Comparison of ENCODE assay signal across 19 mouse cellular contexts in the genomic region with DNA sequence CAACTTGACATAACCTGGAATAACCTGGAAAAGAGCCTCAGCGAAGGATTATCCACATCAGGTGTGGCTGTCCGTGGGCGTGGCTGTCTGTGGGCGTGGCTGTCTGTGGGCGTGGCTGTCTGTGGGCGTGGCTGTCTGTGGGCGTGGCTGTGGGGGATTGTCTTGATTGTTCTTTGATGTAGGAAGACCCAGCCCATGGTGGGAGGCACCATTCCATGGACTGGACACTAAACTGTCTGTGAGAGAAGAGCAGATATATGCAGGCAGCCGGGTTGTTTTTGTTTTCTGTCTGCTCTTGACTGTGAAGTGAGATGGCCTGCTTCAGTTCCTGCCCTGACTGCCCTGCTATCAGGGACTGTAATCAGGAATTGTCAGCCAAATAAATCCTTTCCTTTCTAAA.
"Had no signal": no experiment of that assay in that cellular context is flagged by ENCODE, and none has a peak within 500 bp of the region (broad histone marks: within the 10 kb centered on the region; RNA-seq: fewer than 3 reads in every experiment).

No protein-coding gene starts in this region.

- DNase-seq: kidney, adult 11 months; kidney, adult 8-10 months; kidney, postnatal 10 days; kidney, postnatal 36 days; layer of hippocampus, postnatal 36 days; liver, embryonic 13.5 days; lung, adult 2 months; lung, postnatal 14 days; lung, postnatal 4 days; right cerebral cortex, adult 18-20 months; right cerebral cortex, postnatal 25 days; spleen, adult 18-20 months; thymus, postnatal 25 days had no signal

- H3K4me1 ChIP-seq: kidney, embryonic 15.5 days; liver, embryonic 13.5 days; midbrain, embryonic 15.5 days; neural tube, embryonic 12.5 days; neural tube, embryonic 15.5 days; stomach, embryonic 15.5 days had no signal

- H3K4me3 ChIP-seq: kidney, embryonic 15.5 days; left cerebral cortex, adult 2 months; liver, embryonic 13.5 days; midbrain, embryonic 15.5 days; neural tube, embryonic 12.5 days; neural tube, embryonic 15.5 days; stomach, embryonic 15.5 days had no signal

- ATAC-seq: midbrain, embryonic 15.5 days had no signal

- H3K36me3 ChIP-seq: kidney, embryonic 15.5 days; liver, embryonic 13.5 days; midbrain, embryonic 15.5 days; neural tube, embryonic 12.5 days; neural tube, embryonic 15.5 days; stomach, embryonic 15.5 days had no signal

- H3K27me3 ChIP-seq: kidney, embryonic 15.5 days; liver, embryonic 13.5 days; midbrain, embryonic 15.5 days; neural tube, embryonic 12.5 days; neural tube, embryonic 15.5 days; stomach, embryonic 15.5 days had no signal

- H3K9me3 ChIP-seq: kidney, embryonic 15.5 days; liver, embryonic 13.5 days; midbrain, embryonic 15.5 days; neural tube, embryonic 12.5 days; neural tube, embryonic 15.5 days; stomach, embryonic 15.5 days had no signal

- H3K27ac ChIP-seq: kidney, embryonic 15.5 days; left cerebral cortex, adult 2 months; liver, embryonic 13.5 days; midbrain, embryonic 15.5 days; neural tube, embryonic 12.5 days; neural tube, embryonic 15.5 days; stomach, embryonic 15.5 days had no signal

- H3K4me2 ChIP-seq: kidney, embryonic 15.5 days; liver, embryonic 13.5 days; midbrain, embryonic 15.5 days; neural tube, embryonic 12.5 days; neural tube, embryonic 15.5 days; stomach, embryonic 15.5 days had no signal

- H3K9ac ChIP-seq: kidney, embryonic 15.5 days; liver, embryonic 13.5 days; midbrain, embryonic 15.5 days; neural tube, embryonic 12.5 days; neural tube, embryonic 15.5 days; stomach, embryonic 15.5 days had no signal
